Mouse (Mus musculus) gastrocnemius, postnatal 14 days (tissue): ENCODE measurements around the gene Ugt3a1. TPM values are rescaled to one million over a fixed set of nuclear protein-coding genes. Genes with fewer than 3 reads are reported as not detected.
"Not testable (repeated sequence)": the region's sequence is repeated elsewhere in the genome, so short reads cannot be mapped to it uniquely, and the experiment has no call there.

Source experiments
- DNase-seq: peaks from one replicate; pipeline ENCODE4 v3.0.0; 2021; ENCODE audit warnings: mixed read lengths
- intact Hi-C: fragments of 180-260 bp; cut with DNase I; formaldehyde crosslinking; loops from one replicate; pipeline ENCODE4 v1.15.1; 2025; ENCODE audit warnings: low total_unique reads
- long read RNA-seq, 2 experiments: library from polyadenylated mRNA; stranded (forward); transcript quantifications; one replicate each; pipeline ENCODE4 v2.0.0; 2021
- total RNA-seq, 2 experiments: library from RNA; stranded (reverse); gene quantifications; 2 replicates each; pipeline ENCODE4 v1.2.3; 2021

Ugt3a1 gene
- total RNA-seq, result not detected
- long read RNA-seq, experiment 1, result 0 reads
- long read RNA-seq, experiment 2, result 0 reads

GRCm38 (mm10) chr15:9276838-9277295, at the start of gene Ugt3a1:
Gene Ugt3a1, plus strand, starts transcription at chr15:9276888.
- no peak for DNase-seq

DNA sequence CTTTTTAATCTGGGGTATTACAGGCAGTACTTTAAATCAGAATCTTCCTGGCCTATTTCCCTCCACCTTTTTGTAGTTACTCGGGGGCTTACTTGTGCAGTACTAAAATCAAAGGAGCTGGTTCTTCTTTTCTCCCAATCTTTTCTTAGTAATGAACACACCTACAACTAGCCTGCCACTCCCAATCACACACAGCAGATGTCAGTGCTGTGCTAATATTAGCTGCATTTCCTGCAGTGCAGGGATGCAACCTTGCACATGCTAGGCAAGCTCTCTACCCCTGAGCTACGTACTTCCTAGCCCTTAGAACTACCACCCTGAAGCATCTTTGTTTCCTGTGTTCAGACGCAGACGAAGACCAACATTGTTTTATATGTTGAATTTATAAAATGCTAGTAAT, 45.8 kb upstream of the Ugt3a1 start:
- not testable (repeated sequence) for DNase-seq
- intact Hi-C loops, result loop anchor here (10.0 kb wide), 1 partner anchor 1184 kb away; no protein-coding TSS in a partner anchor

More at GRCm38 (mm10) chr15:9276838-9277295, at the start of gene Ugt3a1:
- intact Hi-C loops, result no loop called here

GRCm38 (mm10) chr15:9246345-9246744, 30.3 kb upstream of the Ugt3a1 start:
- intact Hi-C loops, result no loop called here

DNA sequence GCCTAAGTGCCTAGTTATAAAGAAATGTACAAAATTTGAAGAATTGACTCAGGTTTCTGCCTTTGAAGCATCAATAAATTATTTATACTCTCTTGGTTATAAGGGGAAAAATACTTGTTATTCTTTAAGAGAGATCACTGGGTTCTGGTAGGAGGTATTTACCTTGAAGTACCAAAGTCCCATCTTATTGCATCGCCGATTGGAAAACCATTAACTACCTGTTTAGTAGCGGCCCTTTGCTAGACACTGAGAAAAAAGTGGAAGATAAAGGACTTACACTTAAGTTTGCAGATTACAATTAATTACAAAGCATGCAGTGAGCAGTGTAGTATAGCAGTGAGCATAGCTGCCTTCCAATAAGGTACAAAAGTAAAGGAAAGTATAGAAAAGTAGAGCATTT, 23.8 kb upstream of the Ugt3a1 start:
- DNase-seq, result no peak
- intact Hi-C loops, result no loop called here

More at GRCm38 (mm10) chr15:9246345-9246744, 30.3 kb upstream of the Ugt3a1 start:
- DNase-seq, result no peak

DNA sequence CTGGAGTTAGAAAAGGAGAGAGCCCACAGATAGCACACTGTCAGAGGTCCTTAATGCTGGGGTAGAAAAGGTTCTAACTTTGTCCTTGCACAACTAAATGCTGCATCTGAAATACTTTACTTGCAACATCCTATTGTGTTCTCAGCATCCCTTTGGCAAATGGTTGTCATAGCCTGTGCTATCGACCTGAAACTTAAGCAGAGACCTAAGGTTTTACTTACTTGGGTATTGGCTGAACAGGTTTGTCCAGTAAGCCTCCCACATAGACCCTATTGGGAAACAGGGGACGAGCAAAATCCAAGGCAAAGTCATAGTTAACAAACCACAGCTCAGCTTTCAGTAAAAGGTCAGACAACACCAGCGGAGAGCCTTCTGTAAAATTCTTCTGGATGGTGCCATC, 16.1 kb upstream of the Ugt3a1 start:
- intact Hi-C loops, result no loop called here

GRCm38 (mm10) chr15:9271876-9272275, 4.8 kb upstream of the Ugt3a1 start:
- intact Hi-C loops, result no loop called here
- no peak for DNase-seq

More for the DNA sequence above, 16.1 kb upstream of the Ugt3a1 start:
- no peak for DNase-seq

GRCm38 (mm10) chr15:9279026-9279425, 2.3 kb downstream of the Ugt3a1 start:
- intact Hi-C loops, result no loop called here

GRCm38 (mm10) chr15:9279596-9279995, 2.9 kb downstream of the Ugt3a1 start:
- no peak for DNase-seq
- intact Hi-C loops, result no loop called here

More at GRCm38 (mm10) chr15:9279026-9279425, 2.3 kb downstream of the Ugt3a1 start:
- no peak for DNase-seq

DNA sequence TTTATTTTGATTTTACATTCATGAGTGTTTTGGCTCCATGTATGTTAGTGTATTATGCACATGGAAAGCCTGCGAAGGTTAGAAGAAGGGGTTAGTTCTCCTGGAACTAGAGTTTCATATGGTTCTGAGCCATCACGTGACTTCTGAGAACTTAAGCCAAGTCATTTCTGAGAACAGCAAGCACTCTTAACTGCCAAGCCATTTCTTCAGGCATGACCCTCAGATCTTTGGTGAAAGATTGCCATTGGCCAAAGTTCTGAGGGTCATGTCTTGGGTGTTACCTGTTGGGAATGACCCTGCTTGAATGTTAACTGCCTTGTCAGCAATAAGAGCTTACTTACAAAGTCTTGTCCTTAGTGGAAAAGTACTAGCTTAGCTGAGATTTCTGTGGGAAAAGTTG, 6.5 kb downstream of the Ugt3a1 start:
- no peak for DNase-seq
- intact Hi-C loops, result loop anchor here (10.0 kb wide), 1 partner anchor 52 kb away; the partner anchor contains the start of gene Ugt3a2

DNA sequence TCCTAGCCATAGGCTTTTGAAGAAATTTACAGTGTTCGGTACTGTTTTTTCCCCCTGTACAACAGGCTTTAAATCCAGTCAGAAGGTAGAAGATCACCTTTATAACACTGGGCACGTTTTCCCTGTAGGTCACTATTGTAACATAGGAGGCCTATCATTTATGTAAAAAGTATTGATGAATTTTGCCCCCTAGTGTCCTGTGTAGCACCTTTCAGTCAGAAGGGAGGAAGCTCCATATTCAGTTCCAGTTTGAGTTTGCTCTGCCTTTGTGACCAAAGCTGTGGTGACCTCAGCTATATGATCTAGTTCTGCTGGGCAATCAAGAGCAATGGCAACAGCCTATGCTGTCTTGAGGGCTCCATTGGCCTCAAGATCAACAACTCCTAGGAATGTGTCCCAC, 13.0 kb downstream of the Ugt3a1 start:
- intact Hi-C loops, result loop anchor here (10.0 kb wide), 1 partner anchor 45 kb away; the partner anchor contains the start of gene Ugt3a2
- no peak for DNase-seq

GRCm38 (mm10) chr15:9305978-9306692, 29.4 kb downstream of the Ugt3a1 start:
- no peak for DNase-seq
- intact Hi-C loops, result no loop called here

DNA sequence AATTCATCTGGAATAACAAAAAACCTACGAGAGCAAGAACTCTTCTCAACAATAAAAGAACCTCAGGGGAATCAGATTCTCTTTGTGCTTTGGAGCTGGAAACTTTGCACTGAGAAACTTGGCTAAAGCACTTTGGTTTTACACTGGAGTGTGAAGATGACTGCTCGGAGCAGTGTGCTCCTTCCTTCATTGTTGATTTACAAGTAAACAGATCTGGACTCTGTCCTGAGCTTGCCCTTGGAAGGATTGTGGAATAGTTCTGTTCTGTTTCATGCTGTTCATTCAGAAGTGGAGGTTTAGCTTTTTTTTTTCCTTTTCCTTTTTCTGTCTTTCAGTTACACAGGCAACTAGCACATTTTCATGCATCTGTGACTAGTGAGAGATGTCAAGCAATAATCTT, 57.9 kb downstream of the Ugt3a1 start:
- DNase-seq, result no peak
- intact Hi-C loops, result loop anchor here (10.0 kb wide), 1 partner anchor 50 kb away; no protein-coding TSS in a partner anchor

DNA sequence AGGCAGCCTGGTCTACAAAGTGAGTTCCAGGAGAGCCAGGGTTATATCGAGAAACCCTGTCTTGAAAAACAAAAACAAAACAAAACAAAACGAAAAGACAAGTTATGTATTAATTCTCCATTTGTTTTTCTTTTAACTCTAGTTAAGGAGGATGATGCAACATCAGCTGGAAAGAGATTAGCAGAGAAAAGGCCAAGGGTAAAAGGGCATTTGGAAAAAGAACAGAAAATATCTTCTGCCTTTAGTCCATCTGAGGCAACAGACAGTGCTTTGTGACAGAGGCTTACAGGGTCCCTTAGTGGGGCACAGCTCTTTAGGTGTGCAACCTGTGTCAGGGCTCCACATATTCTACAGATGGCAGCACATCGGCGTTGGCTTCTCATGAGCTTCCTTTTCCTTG, 58.7 kb downstream of the Ugt3a1 start, which contains the start of gene Ugt3a2:
Ugt3a2 (plus strand) TSS at position 210 of the 400 bp plus-strand sequence.
- intact Hi-C loops, result loop anchor here (10.0 kb wide), 1 partner anchor 51 kb away; no protein-coding TSS in a partner anchor
- no peak for DNase-seq

GRCm38 (mm10) chr15:9336616-9337015, 59.9 kb downstream of the Ugt3a1 start:
- no peak for DNase-seq
- intact Hi-C loops, result loop anchor here (10.0 kb wide), 1 partner anchor 52 kb away; no protein-coding TSS in a partner anchor

GRCm38 (mm10) chr15:9337021-9337420, 60.3 kb downstream of the Ugt3a1 start:
- intact Hi-C loops, result loop anchor here (10.0 kb wide), 1 partner anchor 52 kb away; no protein-coding TSS in a partner anchor
- no peak for DNase-seq

GRCm38 (mm10) chr15:9348739-9349138, 72.1 kb downstream of the Ugt3a1 start:
- intact Hi-C loops, result no loop called here
- no peak for DNase-seq

- intact Hi-C loops, result no loop called here
- no peak for DNase-seq
Measured at GRCm38 (mm10) chr15:9362801-9363200, 86.1 kb downstream of the Ugt3a1 start.
